Mouse (Mus musculus) intestine, embryonic 14.5 days (tissue): ENCODE measurements at regions not wholly inside any gene's neighbourhood (a gene's known extent, or its start where the extent isn't known, plus 50 kb on each side); places are given as distances from the start of the nearest gene placed in this dataset.

Source experiments
- ATAC-seq: fragments of 200-750 bp; cut with Nextera tagmentation; replicated peaks from 2 replicates; pipeline ENCODE4 v1.8.0; 2017; ENCODE audit warnings: low read depth, moderate number of reproducible peaks, moderate TSS enrichment, moderate library complexity; ENCODE audit not compliant: low FRiP score, low TSS enrichment
- DNase-seq: peaks from one replicate; pipeline ENCODE4 v3.0.0-alpha.2; 2018; ENCODE audit warnings: low spot score
- H3K27ac ChIP-seq: fragments of 300-500 bp; sonication (generic); 2 replicates; pipeline ENCODE4 v1.5.1; 2014; ENCODE audit warnings: low read depth, mild to moderate bottlenecking, control low read depth
- H3K27me3 ChIP-seq: fragments of 300-500 bp; sonication (generic); replicated peaks from 2 replicates; pipeline ENCODE4 v1.6.1; 2014; ENCODE audit warnings: low read length, control low read depth; ENCODE audit not compliant: control insufficient read depth, insufficient read depth
- H3K36me3 ChIP-seq: fragments of 300-500 bp; sonication (generic); 2 replicates; pipeline ENCODE4 v1.6.1; 2014; ENCODE audit warnings: low read length, control low read depth; ENCODE audit not compliant: control insufficient read depth, insufficient read depth
- H3K4me1 ChIP-seq: fragments of 300-500 bp; sonication (generic); replicated peaks from 2 replicates; pipeline ENCODE4 v1.6.1; 2014; ENCODE audit warnings: low read length, control low read depth, mixed read lengths; ENCODE audit not compliant: control insufficient read depth, insufficient read depth
- H3K4me2 ChIP-seq: fragments of 300-500 bp; sonication (generic); 2 replicates; pipeline ENCODE4 v1.6.1; 2014; ENCODE audit warnings: low read length
- H3K4me3 ChIP-seq: fragments of 300-500 bp; sonication (generic); 2 replicates; pipeline ENCODE4 v1.5.1; 2014; ENCODE audit warnings: low read depth, low read length, control low read depth, mixed read lengths
- H3K9ac ChIP-seq: fragments of 300-500 bp; sonication (generic); 2 replicates; pipeline ENCODE4 v1.6.1; 2014; ENCODE audit warnings: mild to moderate bottlenecking, low read length
- H3K9me3 ChIP-seq: fragments of 300-500 bp; sonication (generic); 2 replicates; pipeline ENCODE4 v1.6.1; 2016; ENCODE audit warnings: low read length, control low read depth; ENCODE audit not compliant: control insufficient read depth
- WGBS: fragments of 180-500 bp; shearing (Covaris S2); extraction: QIAGEN DNeasy Blood & Tissue Kit; methylation state at CpG from one replicate; pipeline ENCODE4 v1.1.7; 2014; 5-methylcytosine and 5-hydroxymethylcytosine counted together

GRCm38 (mm10) chr5:15838108-15838972 lies 96.2 kb upstream of the Cacna2d1 start:
- Histone ChIP-seq H3K9ac (no peak overlapping the region), H3K9me3 (no peaks in the 10 kb centered on the region), H3K4me1 (no peaks in the 10 kb centered on the region), H3K27me3 (no peaks in the 10 kb centered on the region), H3K36me3 (no peaks in the 10 kb centered on the region), H3K27ac (no peak overlapping the region), H3K4me2 (no peak overlapping the region), H3K4me3 (no peak overlapping the region)
- DNase-seq (peak; percentile 78), ATAC-seq (peak; percentile 79)
- 34% methylated on average over 17 of the region's 17 CpGs for WGBS

DNA sequence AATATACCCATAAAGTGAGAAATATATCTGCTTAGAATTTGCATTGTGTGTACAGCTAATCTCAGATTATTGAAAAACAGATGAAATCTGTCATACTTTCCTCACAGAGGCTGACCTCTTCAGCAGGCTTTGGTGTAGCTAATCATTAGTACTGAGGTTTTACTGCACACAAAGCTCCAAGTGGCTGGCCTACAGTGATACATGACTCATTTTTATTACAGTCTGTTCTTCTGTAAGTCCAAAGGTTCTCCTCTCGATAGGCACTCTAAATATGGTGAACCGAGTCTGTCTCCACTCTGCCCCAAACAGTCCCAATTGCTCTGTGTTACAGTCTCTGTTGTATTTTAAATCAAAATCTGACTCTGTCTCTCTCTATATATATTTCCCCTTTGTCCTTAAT lies 87.7 kb upstream of the Cacna2d1 start:
- H3K27ac ChIP-seq, result no peak overlapping the region
- ATAC-seq, result peak; percentile 81
- no peaks in the 10 kb centered on the region for H3K36me3 ChIP-seq
- H3K4me1 ChIP-seq, result no peaks in the 10 kb centered on the region
- no peaks in the 10 kb centered on the region for H3K27me3 ChIP-seq
- H3K4me3 ChIP-seq, result no peak overlapping the region
- no peak for DNase-seq
- no peaks in the 10 kb centered on the region for H3K9me3 ChIP-seq
- 76% methylated on average over 2 of the region's 2 CpGs for WGBS
- no peak overlapping the region for H3K9ac ChIP-seq
- H3K4me2 ChIP-seq, result no peak overlapping the region

GRCm38 (mm10) chr5:15849520-15849919 lies 85.0 kb upstream of the Cacna2d1 start:
- WGBS, result 87% methylated on average over 5 of the region's 5 CpGs
- Histone ChIP-seq H3K4me2 (no peak overlapping the region), H3K4me1 (no peaks in the 10 kb centered on the region), H3K27me3 (no peaks in the 10 kb centered on the region), H3K4me3 (no peak overlapping the region), H3K9ac (no peak overlapping the region), H3K27ac (no peak overlapping the region), H3K9me3 (no peaks in the 10 kb centered on the region), H3K36me3 (no peaks in the 10 kb centered on the region)
- DNase-seq (no peak), ATAC-seq (no peak)

DNA sequence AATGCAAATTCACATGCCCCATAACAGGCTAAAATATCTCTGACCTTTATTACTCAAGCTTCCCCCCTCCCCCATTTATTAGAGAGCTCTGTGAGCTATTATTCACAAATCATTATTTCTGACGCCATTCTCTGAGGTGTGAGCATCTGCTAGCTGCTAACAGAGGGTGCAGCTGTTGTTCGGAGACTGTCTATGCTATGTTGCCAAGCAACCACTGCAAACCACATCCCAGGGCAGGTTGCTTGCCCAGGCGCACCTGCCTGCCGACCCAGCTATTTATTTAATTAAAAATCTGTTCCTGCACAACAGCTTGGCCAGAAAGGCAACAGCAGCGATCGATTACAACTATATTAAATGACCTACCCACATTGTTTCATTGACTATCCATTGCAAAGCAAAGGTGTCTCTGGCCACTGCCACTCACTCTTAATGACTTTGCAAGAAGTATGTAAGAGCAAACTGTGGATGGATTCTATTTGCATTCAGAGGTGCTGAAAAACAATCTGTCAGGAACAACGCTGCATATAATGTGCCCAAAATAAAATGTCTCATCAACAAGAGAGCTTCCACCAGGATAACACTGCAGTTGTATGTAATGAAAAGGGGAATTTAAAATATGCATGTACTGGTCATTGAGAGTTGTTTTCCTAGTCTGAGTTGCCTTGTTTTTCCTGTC lies 84.2 kb upstream of the Cacna2d1 start:
- H3K4me1 ChIP-seq, result no peaks in the 10 kb centered on the region
- DNase-seq, result no peak
- no peak overlapping the region for H3K9ac ChIP-seq
- no peak for ATAC-seq
- H3K36me3 ChIP-seq, result no peaks in the 10 kb centered on the region
- H3K27ac ChIP-seq, result no peak overlapping the region
- H3K27me3 ChIP-seq, result no peaks in the 10 kb centered on the region
- 53% methylated on average over 7 of the region's 7 CpGs for WGBS
- no peak overlapping the region for H3K4me2 ChIP-seq
- H3K4me3 ChIP-seq, result no peak overlapping the region
- H3K9me3 ChIP-seq, result no peaks in the 10 kb centered on the region

DNA sequence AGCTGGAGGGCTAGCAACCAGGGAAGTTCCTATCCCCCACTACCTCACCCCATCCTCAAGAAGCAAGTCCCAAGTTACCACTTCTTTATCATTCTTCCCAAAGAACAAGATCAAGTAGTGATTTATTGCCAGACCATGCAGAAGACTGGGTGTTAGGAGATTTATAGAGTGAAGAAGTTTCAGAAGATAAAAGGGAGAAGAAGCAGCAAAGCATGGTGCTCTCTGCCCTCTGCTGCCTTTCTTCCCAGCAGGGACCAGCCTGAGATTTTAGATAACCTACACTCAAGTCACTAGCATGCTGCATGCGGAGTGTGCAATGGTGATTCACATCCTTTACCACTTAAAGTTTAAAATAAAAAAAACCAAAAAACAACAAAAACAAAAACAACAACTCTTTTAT lies 79.7 kb upstream of the Cacna2d1 start:
- Histone ChIP-seq H3K9ac (no peak overlapping the region), H3K27ac (no peak overlapping the region), H3K4me1 (no peaks in the 10 kb centered on the region), H3K4me2 (no peak overlapping the region), H3K4me3 (no peak overlapping the region), H3K9me3 (no peaks in the 10 kb centered on the region), H3K36me3 (no peaks in the 10 kb centered on the region), H3K27me3 (no peaks in the 10 kb centered on the region)
- DNase-seq (no peak), ATAC-seq (no peak)
- 65% methylated on average over 1 of the region's 1 CpGs for WGBS

GRCm38 (mm10) chr5:15857034-15857433 lies 77.5 kb upstream of the Cacna2d1 start:
- H3K9ac ChIP-seq, result no peak overlapping the region
- no peak overlapping the region for H3K4me2 ChIP-seq
- WGBS, result 93% methylated on average over 1 of the region's 1 CpGs
- no peak overlapping the region for H3K27ac ChIP-seq
- H3K36me3 ChIP-seq, result no peaks in the 10 kb centered on the region
- ATAC-seq (no peak), DNase-seq (no peak)
- H3K27me3 ChIP-seq, result no peaks in the 10 kb centered on the region
- no peaks in the 10 kb centered on the region for H3K4me1 ChIP-seq
- H3K9me3 ChIP-seq, result no peaks in the 10 kb centered on the region
- H3K4me3 ChIP-seq, result no peak overlapping the region

DNA sequence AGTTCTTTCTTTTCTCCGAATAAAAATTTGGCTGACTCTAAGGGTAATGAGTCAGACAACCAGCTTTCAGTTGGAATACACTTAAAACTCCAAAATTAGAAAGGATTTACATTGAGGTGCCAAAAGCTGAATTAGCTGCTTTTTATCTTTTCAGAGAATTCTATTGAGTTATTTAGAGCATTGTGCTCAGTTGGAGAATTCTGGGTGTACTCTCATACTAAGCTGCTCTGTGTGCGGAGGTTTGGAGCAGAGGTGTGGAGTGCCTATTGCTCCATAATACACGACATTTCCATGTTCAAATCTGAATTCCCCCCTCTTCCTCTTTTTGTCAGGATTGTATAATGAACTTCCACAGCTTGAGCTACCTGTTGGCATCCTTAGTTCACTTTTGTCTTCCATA lies 60.4 kb upstream of the Cacna2d1 start:
- H3K36me3 ChIP-seq, result no peaks in the 10 kb centered on the region
- no peak overlapping the region for H3K27ac ChIP-seq
- H3K4me1 ChIP-seq, result no peaks in the 10 kb centered on the region
- H3K9ac ChIP-seq, result no peak overlapping the region
- 86% methylated on average over 3 of the region's 3 CpGs for whole genome bisulfite sequencing
- DNase-seq (no peak), ATAC-seq (no peak)
- H3K4me2 ChIP-seq, result no peak overlapping the region
- H3K27me3 ChIP-seq, result no peaks in the 10 kb centered on the region
- no peaks in the 10 kb centered on the region for H3K9me3 ChIP-seq
- H3K4me3 ChIP-seq, result no peak overlapping the region

GRCm38 (mm10) chr5:15883004-15883403 lies 51.5 kb upstream of the Cacna2d1 start:
- Histone ChIP-seq H3K4me1 (no peaks in the 10 kb centered on the region), H3K36me3 (no peaks in the 10 kb centered on the region), H3K27me3 (no peaks in the 10 kb centered on the region), H3K9me3 (no peaks in the 10 kb centered on the region), H3K27ac (no peak overlapping the region), H3K4me2 (no peak overlapping the region), H3K4me3 (no peak overlapping the region), H3K9ac (no peak overlapping the region)
- no peak for DNase-seq
- ATAC-seq, result no peak
